Mouse (Mus musculus) WW6 (cell line): ENCODE measurements at regions not wholly inside any gene's neighbourhood (a gene's known extent, or its start where the extent isn't known, plus 50 kb on each side); places are given as distances from the start of the nearest gene placed in this dataset.

Source experiments
- DNase-seq: peaks from one replicate; pipeline ENCODE4 v3.0.0-alpha.2; 2013; ENCODE audit warnings: low read depth, low spot score

GRCm38 (mm10) chr5:106392213-106392612, 65.8 kb downstream of the Barhl2 start:
- DNase-seq, result no peak

- DNase-seq, result no peak
Measured at GRCm38 (mm10) chr5:106386621-106387020, 71.3 kb downstream of the Barhl2 start.

- no peak for DNase-seq
Measured at GRCm38 (mm10) chr5:106385838-106386237, 72.1 kb downstream of the Barhl2 start.

GRCm38 (mm10) chr5:106385219-106385618, 72.7 kb downstream of the Barhl2 start:
- no peak for DNase-seq

- no peak for DNase-seq
Measured at GRCm38 (mm10) chr5:106384138-106384770, 73.7 kb downstream of the Barhl2 start.

GRCm38 (mm10) chr5:106381919-106382318, 76.0 kb downstream of the Barhl2 start:
- no peak for DNase-seq

- no peak for DNase-seq
Measured at GRCm38 (mm10) chr5:106380631-106381285, 77.2 kb downstream of the Barhl2 start.

GRCm38 (mm10) chr5:106376781-106377525, 81.0 kb downstream of the Barhl2 start:
- no peak for DNase-seq

GRCm38 (mm10) chr5:106367831-106368230, 90.1 kb downstream of the Barhl2 start:
- DNase-seq, result no peak

GRCm38 (mm10) chr5:106367312-106367711, 90.7 kb downstream of the Barhl2 start:
- no peak for DNase-seq

GRCm38 (mm10) chr5:106366006-106366405, 92.0 kb downstream of the Barhl2 start:
- no peak for DNase-seq

GRCm38 (mm10) chr5:106365094-106365493, 92.9 kb downstream of the Barhl2 start:
- DNase-seq, result no peak

- no peak for DNase-seq
Measured at GRCm38 (mm10) chr5:106351348-106351747, 106.6 kb downstream of the Barhl2 start.

- no peak for DNase-seq
Measured at GRCm38 (mm10) chr5:106349851-106350515, 108.0 kb downstream of the Barhl2 start.

- no peak for DNase-seq
Measured at GRCm38 (mm10) chr5:106344308-106344707, 113.7 kb downstream of the Barhl2 start.

GRCm38 (mm10) chr5:106343601-106344000, 114.4 kb downstream of the Barhl2 start:
- DNase-seq, result no peak

- no peak for DNase-seq
Measured at GRCm38 (mm10) chr5:106341361-106341760, 116.6 kb downstream of the Barhl2 start.

GRCm38 (mm10) chr5:106335639-106336038, 122.3 kb downstream of the Barhl2 start:
- no peak for DNase-seq

GRCm38 (mm10) chr5:106327592-106328150, 130.3 kb downstream of the Barhl2 start:
- no peak for DNase-seq

GRCm38 (mm10) chr5:106322574-106323215, 135.3 kb downstream of the Barhl2 start:
- DNase-seq, result no peak

GRCm38 (mm10) chr5:106321426-106321825, 136.5 kb downstream of the Barhl2 start:
- no peak for DNase-seq
